Mouse (Mus musculus) yolk sac, embryonic 10.5 days (tissue): ENCODE measurements around the gene Crim1.
"Not testable (repeated sequence)": the region's sequence is repeated elsewhere in the genome, so short reads cannot be mapped to it uniquely, and the experiment has no call there.

ENCODE experiments used
- DNase-seq: peaks from one replicate; pipeline ENCODE4 v3.0.0-alpha.2; 2017; ENCODE audit warnings: low spot score

The Crim1 gene

GRCm38 (mm10) chr17:78250149-78250938 lies 50.3 kb downstream of the Crim1 start:
- DNase-seq: no peak

GRCm38 (mm10) chr17:78253587-78253986 lies 53.5 kb downstream of the Crim1 start:
- not testable (repeated sequence) for DNase-seq

GRCm38 (mm10) chr17:78254256-78254655 lies 54.2 kb downstream of the Crim1 start:
- no peak for DNase-seq

- no peak for DNase-seq
Measured at GRCm38 (mm10) chr17:78255711-78256110, 55.7 kb downstream of the Crim1 start.

GRCm38 (mm10) chr17:78256534-78256933 lies 56.5 kb downstream of the Crim1 start:
- DNase-seq: no peak

GRCm38 (mm10) chr17:78261684-78262083 lies 61.6 kb downstream of the Crim1 start:
- no peak for DNase-seq

- DNase-seq: no peak
Measured at GRCm38 (mm10) chr17:78264116-78264515, 64.1 kb downstream of the Crim1 start.

- DNase-seq: no peak
Measured at GRCm38 (mm10) chr17:78265135-78265534, 65.1 kb downstream of the Crim1 start.

- DNase-seq: no peak
Measured at GRCm38 (mm10) chr17:78266271-78266670, 66.2 kb downstream of the Crim1 start.

GRCm38 (mm10) chr17:78268591-78268990 lies 68.5 kb downstream of the Crim1 start:
- no peak for DNase-seq

- no peak for DNase-seq
Measured at GRCm38 (mm10) chr17:78269311-78269710, 69.3 kb downstream of the Crim1 start.

- DNase-seq: no peak
Measured at GRCm38 (mm10) chr17:78270019-78270418, 70.0 kb downstream of the Crim1 start.

GRCm38 (mm10) chr17:78271731-78272130 lies 71.7 kb downstream of the Crim1 start:
- DNase-seq: no peak

- DNase-seq: no peak
Measured at GRCm38 (mm10) chr17:78272142-78272541, 72.1 kb downstream of the Crim1 start.

- DNase-seq: no peak
Measured at GRCm38 (mm10) chr17:78272713-78273483, 72.8 kb downstream of the Crim1 start.

- DNase-seq: no peak
Measured at GRCm38 (mm10) chr17:78273875-78274274, 73.8 kb downstream of the Crim1 start.

GRCm38 (mm10) chr17:78274609-78275506 lies 74.8 kb downstream of the Crim1 start:
- DNase-seq: no peak

- no peak for DNase-seq
Measured at GRCm38 (mm10) chr17:78275507-78275813, 75.4 kb downstream of the Crim1 start.

- DNase-seq: no peak
Measured at GRCm38 (mm10) chr17:78279191-78279590, 79.1 kb downstream of the Crim1 start.

GRCm38 (mm10) chr17:78280991-78281712 lies 81.1 kb downstream of the Crim1 start:
- DNase-seq: no peak

GRCm38 (mm10) chr17:78283271-78283992 lies 83.4 kb downstream of the Crim1 start:
- DNase-seq: no peak
